Mouse (Mus musculus) heart, embryonic 16.5 days (tissue): Measurements from ENCODE around the gene Eid3. TPM values are rescaled to one million over a fixed set of nuclear protein-coding genes. Genes with fewer than 3 reads are reported as not detected.

Source experiments
- ATAC-seq: fragments of 200-750 bp; cut with Nextera tagmentation; replicated peaks from 2 replicates; pipeline ENCODE4 v1.8.0; 2017; ENCODE audit warnings: moderate number of reproducible peaks; ENCODE audit not compliant: insufficient read depth, low FRiP score; ENCODE audit errors: extremely low read depth
- H3K27ac ChIP-seq: fragments of 300-500 bp; sonication (generic); 2 replicates; pipeline ENCODE4 v1.5.1; 2014; ENCODE audit warnings: mild to moderate bottlenecking, low read length, control low read depth, moderate library complexity
- H3K27me3 ChIP-seq: fragments of 300-500 bp; sonication (generic); 2 replicates; pipeline ENCODE4 v1.6.1; 2014; ENCODE audit warnings: low read length, mixed read lengths; ENCODE audit not compliant: control insufficient read depth, insufficient read depth
- H3K36me3 ChIP-seq: fragments of 300-500 bp; sonication (generic); 2 replicates; pipeline ENCODE4 v1.6.1; 2014; ENCODE audit not compliant: control insufficient read depth, insufficient read depth
- H3K4me1 ChIP-seq: fragments of 300-500 bp; sonication (generic); 2 replicates; pipeline ENCODE4 v1.6.1; 2014; ENCODE audit warnings: low read length, mixed read lengths; ENCODE audit not compliant: control insufficient read depth, insufficient read depth
- H3K4me2 ChIP-seq: fragments of 300-500 bp; sonication (generic); 2 replicates; pipeline ENCODE4 v1.6.1; 2014; ENCODE audit warnings: low read depth, mild to moderate bottlenecking, control low read depth, low read length
- H3K4me3 ChIP-seq: fragments of 300-500 bp; sonication (generic); 2 replicates; pipeline ENCODE4 v1.5.1; 2014; ENCODE audit warnings: mild to moderate bottlenecking, control low read depth, low read length
- H3K9ac ChIP-seq: fragments of 300-500 bp; sonication (generic); 2 replicates; pipeline ENCODE4 v1.6.1; 2014; ENCODE audit warnings: low read length, control low read depth
- H3K9me3 ChIP-seq: fragments of 300-500 bp; sonication (generic); replicated peaks from 2 replicates; pipeline ENCODE4 v1.6.1; 2016; ENCODE audit warnings: low read length; ENCODE audit not compliant: control insufficient read depth
- WGBS: fragments of 180-500 bp; shearing (Covaris S2); extraction: QIAGEN DNeasy Blood & Tissue Kit; methylation state at CpG from one replicate; pipeline ENCODE4 v1.1.7; 2014; 5-methylcytosine and 5-hydroxymethylcytosine counted together
- polyA plus RNA-seq: library from polyadenylated mRNA; unstranded; fragments of >200 nt; fragmentation: Nextera tagmentation; extraction: Ambion mirVana; gene quantifications from 2 replicates; pipeline ENCODE4 v1.2.1, GENCODE M21; 2015

Gene Eid3
- polyA plus RNA-seq, 1 experiment from 2014 or later = 0.21 TPM

GRCm38 (mm10) chr10:82913238-82913637, 46.8 kb downstream of the Eid3 start:
- no peak overlapping the region for H3K4me2 ChIP-seq
- no peak overlapping the region for H3K9ac ChIP-seq
- WGBS = 56% methylated on average over 4 of the region's 4 CpGs
- H3K27ac ChIP-seq = no peak overlapping the region
- no peaks in the 10 kb centered on the region for H3K36me3 ChIP-seq
- no peaks in the 10 kb centered on the region for H3K27me3 ChIP-seq
- ATAC-seq = no peak
- no peaks in the 10 kb centered on the region for H3K9me3 ChIP-seq
- H3K4me3 ChIP-seq = no peak overlapping the region
- H3K4me1 ChIP-seq = peaks cover 3% of the 10 kb centered on the region

GRCm38 (mm10) chr10:82913772-82914171, 47.3 kb downstream of the Eid3 start:
- Histone ChIP-seq H3K4me3 (no peak overlapping the region), H3K27me3 (no peaks in the 10 kb centered on the region), H3K4me2 (no peak overlapping the region), H3K9me3 (no peaks in the 10 kb centered on the region), H3K9ac (no peak overlapping the region), H3K4me1 (peaks cover 3% of the 10 kb centered on the region), H3K27ac (no peak overlapping the region), H3K36me3 (no peaks in the 10 kb centered on the region)
- no peak for ATAC-seq
- WGBS = 83% methylated on average over 6 of the region's 6 CpGs

Other genes starting within 250 kb of the Eid3 start
- 34.1 and 41.3 TPM in 2 replicates for gene 1190007I07Rik, start 243.4 kb upstream of the Eid3 start, polyA plus RNA-seq
- 67.4 and 70.7 TPM in 2 replicates for gene Tdg, start 236.8 kb upstream of the Eid3 start, polyA plus RNA-seq
- 4.3 and 5.0 TPM in 2 replicates for gene Glt8d2, start 176.0 kb upstream of the Eid3 start, polyA plus RNA-seq
- 35.2 and 38.4 TPM in 2 replicates for gene Hcfc2, start 170.5 kb upstream of the Eid3 start, polyA plus RNA-seq
- gene Nfyb, start 102.5 kb upstream of the Eid3 start, polyA plus RNA-seq = 20.3 and 25.7 TPM in 2 replicates
- gene Txnrd1, start 32.7 kb upstream of the Eid3 start, polyA plus RNA-seq = 60.4 and 61.8 TPM in 2 replicates
- 2.3 and 2.6 TPM in 2 replicates for gene Chst11, start 118.9 kb downstream of the Eid3 start, polyA plus RNA-seq